Mouse (Mus musculus): ENCODE measurements around the gene Zfp93.

Gene Zfp93

GRCm38 (mm10) chr7:24291387-24292090, 21.3 kb downstream of the Zfp93 start:
- no peak for DNase-seq (ENCODE audit: low read depth)

- DNase-seq (ENCODE audit: low read depth): no peak
These were observed 23.0 kb downstream of the Zfp93 start for GRCm38 (mm10) chr7:24293061-24293851.

- no peak for DNase-seq (ENCODE audit: low read depth)
These were observed 24.5 kb downstream of the Zfp93 start for GRCm38 (mm10) chr7:24294763-24295162.

GRCm38 (mm10) chr7:24295376-24295775, 25.2 kb downstream of the Zfp93 start:
- no peak for DNase-seq (ENCODE audit: low read depth)

- DNase-seq (ENCODE audit: low read depth): no peak
These were observed 26.2 kb downstream of the Zfp93 start for GRCm38 (mm10) chr7:24296386-24296785.

GRCm38 (mm10) chr7:24297361-24298095, 27.3 kb downstream of the Zfp93 start:
- DNase-seq (ENCODE audit: low read depth): no peak

- DNase-seq (ENCODE audit: low read depth): no peak
These were observed 28.4 kb downstream of the Zfp93 start for GRCm38 (mm10) chr7:24298635-24298972.

GRCm38 (mm10) chr7:24298973-24299708, 28.9 kb downstream of the Zfp93 start:
- peak; percentile 84 for DNase-seq (ENCODE audit: low read depth)

GRCm38 (mm10) chr7:24299823-24300481, 29.7 kb downstream of the Zfp93 start:
- no peak for DNase-seq (ENCODE audit: low read depth)

- DNase-seq (ENCODE audit: low read depth): peak; percentile 66
These were observed 30.6 kb downstream of the Zfp93 start, which contains the start of gene Zfp61 for GRCm38 (mm10) chr7:24300771-24301282. Gene Zfp61, minus strand, starts transcription at chr7:24301232.

- DNase-seq (ENCODE audit: low read depth): no peak
These were observed 45.7 kb downstream of the Zfp93 start for GRCm38 (mm10) chr7:24315726-24316566.

GRCm38 (mm10) chr7:24316567-24317092, 46.4 kb downstream of the Zfp93 start, which contains the start of gene Zfp94:
Gene Zfp94, minus strand, starts transcription at chr7:24316666.
- DNase-seq (ENCODE audit: low read depth): peak; percentile 92

GRCm38 (mm10) chr7:24318942-24319341, 48.7 kb downstream of the Zfp93 start:
- no peak for DNase-seq (ENCODE audit: low read depth)

- DNase-seq (ENCODE audit: low read depth): no peak
These were observed 52.4 kb downstream of the Zfp93 start for GRCm38 (mm10) chr7:24322593-24322992.

GRCm38 (mm10) chr7:24325197-24325596, 55.0 kb downstream of the Zfp93 start:
- no peak for DNase-seq (ENCODE audit: low read depth)

- no peak for DNase-seq (ENCODE audit: low read depth)
These were observed 55.5 kb downstream of the Zfp93 start for GRCm38 (mm10) chr7:24325675-24326128.

GRCm38 (mm10) chr7:24326273-24327135, 56.3 kb downstream of the Zfp93 start:
- no peak for DNase-seq (ENCODE audit: low read depth)

Measured in induced T-regulatory cell, adult 2 months (primary cell).